Mouse (Mus musculus): ENCODE measurements at regions not wholly inside any gene's neighbourhood (a gene's known extent, or its start where the extent isn't known, plus 50 kb on each side); places are given as distances from the start of the nearest gene placed in this dataset.

GRCm38 (mm10) chr15:63442146-63442780, 402.7 kb downstream of the Gsdmc2 start:
- WGBS = 91% methylated on average over 6 of the region's 6 CpGs
- no peak for TF ChIP-seq CTCF (IDR thresholded peaks at IDR 0.05; ENCODE audit: low read depth)
- no peak overlapping the region for H3K27ac ChIP-seq (ENCODE audit: low read depth, low read length)
- H3K27me3 ChIP-seq (ENCODE audit: insufficient read depth, low read length) = no peaks in the 10 kb centered on the region
- no peak for ATAC-seq
- no peak overlapping the region for H3K4me2 ChIP-seq (ENCODE audit: low read depth)
- DNase-seq = no peak
- no peaks in the 10 kb centered on the region for H3K4me1 ChIP-seq (ENCODE audit: insufficient read depth)
- H3K36me3 ChIP-seq (ENCODE audit: insufficient read depth) = no peaks in the 10 kb centered on the region
- H3K4me3 ChIP-seq (ENCODE audit: low read depth, low read length) = no peak overlapping the region
- no peaks in the 10 kb centered on the region for H3K9me3 ChIP-seq (ENCODE audit: low read length)
- H3K9ac ChIP-seq = no peak overlapping the region

DNA sequence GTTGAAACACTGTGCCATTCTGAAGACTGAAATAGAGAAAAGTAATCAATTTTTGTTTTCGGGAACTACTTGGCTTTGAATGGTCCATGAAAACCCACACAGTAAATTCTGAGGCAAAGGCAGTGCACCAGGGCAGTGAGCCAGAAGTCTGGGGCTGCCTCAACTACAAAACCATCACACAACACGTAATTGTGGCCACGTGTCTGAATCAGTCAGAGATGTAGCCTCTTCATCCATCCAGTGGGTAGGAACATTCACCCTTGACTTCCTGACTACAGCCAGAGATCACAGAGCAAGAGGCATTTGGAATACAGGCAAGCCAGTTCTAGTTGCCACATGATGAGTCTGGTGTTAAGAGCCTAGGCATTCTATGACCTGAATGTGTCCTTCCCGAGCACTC, 432.3 kb downstream of the Gsdmc2 start:
- H3K9me3 ChIP-seq (ENCODE audit: low read length) = no peaks in the 10 kb centered on the region
- no peak for TF ChIP-seq CTCF (IDR thresholded peaks at IDR 0.05; ENCODE audit: low read depth)
- 84% methylated on average over 4 of the region's 4 CpGs for WGBS

GRCm38 (mm10) chr15:63411771-63412118, 433.2 kb downstream of the Gsdmc2 start:
- no peaks in the 10 kb centered on the region for H3K9me3 ChIP-seq (ENCODE audit: low read length)
- no peak overlapping the region for H3K4me2 ChIP-seq (ENCODE audit: low read depth)
- DNase-seq (no peak), ATAC-seq (no peak)
- H3K9ac ChIP-seq = no peak overlapping the region
- no peak overlapping the region for H3K4me3 ChIP-seq (ENCODE audit: low read depth, low read length)
- TF ChIP-seq CTCF (IDR thresholded peaks at IDR 0.05; ENCODE audit: low read depth) = no peak
- H3K27ac ChIP-seq (ENCODE audit: low read depth, low read length) = no peak overlapping the region
- H3K4me1 ChIP-seq (ENCODE audit: insufficient read depth) = no peaks in the 10 kb centered on the region
- no peaks in the 10 kb centered on the region for H3K27me3 ChIP-seq (ENCODE audit: insufficient read depth, low read length)
- no peaks in the 10 kb centered on the region for H3K36me3 ChIP-seq (ENCODE audit: insufficient read depth)
- 97% methylated on average over 3 of the region's 3 CpGs for WGBS

More for the DNA sequence above, 432.3 kb downstream of the Gsdmc2 start:
- Histone ChIP-seq H3K27ac (ENCODE audit: low read depth, low read length) (no peak overlapping the region), H3K4me2 (ENCODE audit: low read depth) (no peak overlapping the region), H3K4me3 (ENCODE audit: low read depth, low read length) (no peak overlapping the region), H3K4me1 (ENCODE audit: insufficient read depth) (no peaks in the 10 kb centered on the region), H3K27me3 (ENCODE audit: insufficient read depth, low read length) (no peaks in the 10 kb centered on the region), H3K9ac (no peak overlapping the region), H3K36me3 (ENCODE audit: insufficient read depth) (no peaks in the 10 kb centered on the region)
- DNase-seq (no peak), ATAC-seq (no peak)

DNA sequence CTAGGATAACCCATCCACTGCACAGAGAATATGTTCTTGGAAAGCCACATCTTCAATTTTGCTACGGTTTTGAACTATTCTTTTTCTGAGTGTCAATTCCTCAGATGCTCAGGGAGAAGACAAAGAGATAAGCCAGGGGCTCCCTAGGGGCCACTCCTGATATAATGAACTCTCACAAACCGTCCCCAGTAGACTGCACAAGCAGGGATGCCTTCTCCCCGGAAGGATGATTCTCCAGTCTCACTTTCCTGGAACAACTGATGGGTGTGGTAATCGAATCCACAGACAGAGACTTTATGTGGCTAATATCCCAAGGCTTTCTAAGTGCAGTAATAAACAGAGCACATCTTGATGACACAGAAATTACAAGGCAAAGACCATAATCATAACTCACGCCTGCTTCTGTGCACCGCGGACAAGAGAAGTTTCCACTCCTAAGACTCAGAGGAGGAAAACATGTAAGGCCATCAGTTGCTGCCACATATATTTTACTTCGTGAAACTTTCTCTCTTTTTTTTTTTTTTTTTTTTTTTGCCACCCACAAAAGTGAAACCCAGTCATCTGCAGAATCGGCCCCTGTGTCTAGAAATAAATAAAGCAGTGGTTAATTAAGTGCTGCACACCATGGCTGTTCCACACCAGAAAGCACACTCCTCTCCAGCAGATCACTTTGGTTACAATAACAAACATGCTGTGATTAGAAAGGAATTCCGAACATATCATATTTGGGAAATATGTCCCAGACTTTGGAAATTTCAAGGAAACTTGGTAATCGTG, 433.8 kb downstream of the Gsdmc2 start:
- no peak overlapping the region for H3K4me2 ChIP-seq (ENCODE audit: low read depth)
- H3K4me1 ChIP-seq (ENCODE audit: insufficient read depth) = no peaks in the 10 kb centered on the region
- DNase-seq (no peak), ATAC-seq (no peak)
- H3K9me3 ChIP-seq (ENCODE audit: low read length) = no peaks in the 10 kb centered on the region
- H3K27me3 ChIP-seq (ENCODE audit: insufficient read depth, low read length) = no peaks in the 10 kb centered on the region
- H3K27ac ChIP-seq (ENCODE audit: low read depth, low read length) = no peak overlapping the region
- no peaks in the 10 kb centered on the region for H3K36me3 ChIP-seq (ENCODE audit: insufficient read depth)
- H3K4me3 ChIP-seq (ENCODE audit: low read depth, low read length) = no peak overlapping the region
- H3K9ac ChIP-seq = no peak overlapping the region
- WGBS = 68% methylated on average over 11 of the region's 11 CpGs
- no peak for TF ChIP-seq CTCF (IDR thresholded peaks at IDR 0.05; ENCODE audit: low read depth)

DNA sequence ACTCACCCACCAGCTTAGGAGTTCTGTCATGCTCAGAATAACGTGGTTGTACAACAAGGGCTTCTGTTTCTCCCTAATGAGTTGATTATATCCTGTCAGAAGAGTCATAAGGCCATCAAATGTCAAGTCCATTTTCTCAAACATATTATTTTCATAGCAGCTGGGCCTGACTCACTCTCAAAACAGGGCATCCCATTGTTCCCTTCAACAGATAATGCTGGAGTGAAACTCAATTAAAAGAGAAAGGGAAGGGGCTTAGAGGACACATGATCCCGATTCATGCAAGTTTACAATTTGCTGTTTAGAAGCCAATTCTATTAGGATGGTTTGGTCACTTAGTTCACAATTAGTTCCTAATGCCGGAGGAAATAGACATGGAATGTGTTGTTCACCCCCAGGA, 444.5 kb downstream of the Gsdmc2 start:
- H3K27me3 ChIP-seq (ENCODE audit: insufficient read depth, low read length) = no peaks in the 10 kb centered on the region
- no peaks in the 10 kb centered on the region for H3K9me3 ChIP-seq (ENCODE audit: low read length)
- H3K27ac ChIP-seq (ENCODE audit: low read depth, low read length) = no peak overlapping the region
- DNase-seq (no peak), ATAC-seq (no peak)
- WGBS = 41% methylated on average over 3 of the region's 3 CpGs
- H3K4me3 ChIP-seq (ENCODE audit: low read depth, low read length) = no peak overlapping the region
- H3K4me2 ChIP-seq (ENCODE audit: low read depth) = no peak overlapping the region
- H3K4me1 ChIP-seq (ENCODE audit: insufficient read depth) = no peaks in the 10 kb centered on the region
- no peaks in the 10 kb centered on the region for H3K36me3 ChIP-seq (ENCODE audit: insufficient read depth)
- TF ChIP-seq CTCF (IDR thresholded peaks at IDR 0.05; ENCODE audit: low read depth) = no peak
- no peak overlapping the region for H3K9ac ChIP-seq

DNA sequence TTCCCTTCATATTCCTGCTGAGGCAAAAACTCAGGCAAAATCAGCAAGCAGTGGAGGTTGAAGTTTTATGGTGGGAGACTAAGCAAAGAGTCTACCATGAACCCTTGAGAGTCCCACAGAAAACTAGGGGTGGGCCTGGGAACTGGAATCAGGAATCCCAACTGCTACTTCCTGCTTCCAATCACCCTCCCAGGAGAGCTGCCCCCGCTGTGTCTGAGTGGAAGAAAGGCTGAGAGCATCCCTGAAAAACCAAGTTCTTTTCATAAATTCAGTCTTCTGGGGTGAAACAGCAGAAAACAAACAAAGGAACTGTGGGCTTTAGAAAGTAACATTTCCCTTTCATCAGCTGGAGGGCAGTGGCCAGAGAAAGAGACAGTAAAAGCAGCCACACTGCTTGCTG, 445.0 kb downstream of the Gsdmc2 start:
- no peaks in the 10 kb centered on the region for H3K36me3 ChIP-seq (ENCODE audit: insufficient read depth)
- ATAC-seq (no peak), DNase-seq (no peak)
- TF ChIP-seq CTCF (IDR thresholded peaks at IDR 0.05; ENCODE audit: low read depth) = no peak
- no peak overlapping the region for H3K4me2 ChIP-seq (ENCODE audit: low read depth)
- H3K27me3 ChIP-seq (ENCODE audit: insufficient read depth, low read length) = no peaks in the 10 kb centered on the region
- WGBS = 68% methylated on average over 1 of the region's 1 CpGs
- H3K9me3 ChIP-seq (ENCODE audit: low read length) = no peaks in the 10 kb centered on the region
- no peaks in the 10 kb centered on the region for H3K4me1 ChIP-seq (ENCODE audit: insufficient read depth)
- H3K4me3 ChIP-seq (ENCODE audit: low read depth, low read length) = no peak overlapping the region
- no peak overlapping the region for H3K27ac ChIP-seq (ENCODE audit: low read depth, low read length)
- H3K9ac ChIP-seq = no peak overlapping the region

- no peak overlapping the region for H3K4me3 ChIP-seq (ENCODE audit: low read depth, low read length)
- no peak overlapping the region for H3K4me2 ChIP-seq (ENCODE audit: low read depth)
- no peak for TF ChIP-seq CTCF (IDR thresholded peaks at IDR 0.05; ENCODE audit: low read depth)
- no peak overlapping the region for H3K27ac ChIP-seq (ENCODE audit: low read depth, low read length)
- no peaks in the 10 kb centered on the region for H3K9me3 ChIP-seq (ENCODE audit: low read length)
- no peaks in the 10 kb centered on the region for H3K36me3 ChIP-seq (ENCODE audit: insufficient read depth)
- ATAC-seq (no peak), DNase-seq (no peak)
- no peak overlapping the region for H3K9ac ChIP-seq
- 96% methylated on average over 3 of the region's 3 CpGs for WGBS
- no peaks in the 10 kb centered on the region for H3K27me3 ChIP-seq (ENCODE audit: insufficient read depth, low read length)
- H3K4me1 ChIP-seq (ENCODE audit: insufficient read depth) = no peaks in the 10 kb centered on the region
These were observed 447.5 kb downstream of the Gsdmc2 start for GRCm38 (mm10) chr15:63397485-63397884.
